Mouse (Mus musculus) gastrocnemius, postnatal 25 days (tissue): ENCODE measurements around the gene Gdf3. TPM values are rescaled to one million over a fixed set of nuclear protein-coding genes. Genes with fewer than 3 reads are reported as not detected.
A peak's percentile ranks its signal among the peaks of the same experiment; 100 is the strongest.

Experiments used
- DNase-seq: peaks from one replicate; pipeline ENCODE4 v3.0.0; 2022
- total RNA-seq, 2 experiments: library from RNA; stranded (reverse); gene quantifications; 1 replicate in 1 of 2; 2 replicates in 1 of 2; pipeline ENCODE4 v1.2.3; 2021

Gene Gdf3
- total RNA-seq, 2 experiments from 2014 or later = not detected

DNA sequence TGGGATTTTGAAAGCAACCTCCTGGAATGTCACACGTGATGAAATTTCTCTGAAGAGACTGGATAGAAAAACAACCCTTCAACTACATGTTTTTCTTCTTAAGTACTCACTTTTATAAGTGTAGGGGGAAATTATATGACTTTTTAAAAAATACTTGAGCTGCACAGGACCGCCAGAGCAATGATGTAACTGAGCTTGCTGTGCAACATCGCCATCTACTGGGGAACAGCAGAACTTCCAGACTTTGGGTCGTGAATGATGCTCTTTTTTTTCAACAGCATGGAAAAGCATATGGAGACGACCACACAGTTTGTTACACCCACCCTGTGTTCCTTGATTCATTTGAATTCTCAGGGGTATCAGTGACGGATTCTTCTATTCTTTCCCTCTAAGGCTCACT, 47.4 kb downstream of the Gdf3 start:
- DNase-seq = no peak

DNA sequence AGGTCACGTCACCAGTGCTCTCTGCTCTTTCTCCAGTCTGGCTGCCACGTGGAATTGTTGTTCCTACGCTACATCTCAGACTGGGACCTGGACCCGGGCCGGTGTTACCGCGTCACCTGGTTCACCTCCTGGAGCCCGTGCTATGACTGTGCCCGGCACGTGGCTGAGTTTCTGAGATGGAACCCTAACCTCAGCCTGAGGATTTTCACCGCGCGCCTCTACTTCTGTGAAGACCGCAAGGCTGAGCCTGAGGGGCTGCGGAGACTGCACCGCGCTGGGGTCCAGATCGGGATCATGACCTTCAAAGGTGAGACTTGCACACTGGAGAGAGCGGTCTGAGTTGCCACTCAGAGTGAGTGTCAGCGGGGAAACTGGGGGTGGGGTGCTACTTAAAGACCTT, 48.9 kb downstream of the Gdf3 start:
- DNase-seq = no peak

DNA sequence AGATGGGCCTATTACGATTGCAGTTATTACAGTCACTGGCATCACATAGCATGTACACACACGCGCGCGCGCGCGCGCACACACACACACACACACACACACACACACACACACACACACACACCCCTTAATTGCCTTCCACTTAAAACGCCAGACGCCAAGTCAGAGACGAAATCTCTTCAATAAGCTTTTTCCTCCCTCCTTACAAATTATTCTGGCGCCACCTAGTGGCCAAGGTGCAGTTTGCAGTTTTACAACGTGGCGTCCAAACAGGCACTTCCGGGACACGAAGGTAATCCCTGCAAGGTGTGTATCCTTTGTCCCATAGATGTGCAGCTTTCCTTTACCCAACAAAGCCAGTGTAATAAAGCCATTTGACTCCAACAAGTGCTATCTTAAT, 49.5 kb downstream of the Gdf3 start:
- DNase-seq = peak; percentile 21

DNA sequence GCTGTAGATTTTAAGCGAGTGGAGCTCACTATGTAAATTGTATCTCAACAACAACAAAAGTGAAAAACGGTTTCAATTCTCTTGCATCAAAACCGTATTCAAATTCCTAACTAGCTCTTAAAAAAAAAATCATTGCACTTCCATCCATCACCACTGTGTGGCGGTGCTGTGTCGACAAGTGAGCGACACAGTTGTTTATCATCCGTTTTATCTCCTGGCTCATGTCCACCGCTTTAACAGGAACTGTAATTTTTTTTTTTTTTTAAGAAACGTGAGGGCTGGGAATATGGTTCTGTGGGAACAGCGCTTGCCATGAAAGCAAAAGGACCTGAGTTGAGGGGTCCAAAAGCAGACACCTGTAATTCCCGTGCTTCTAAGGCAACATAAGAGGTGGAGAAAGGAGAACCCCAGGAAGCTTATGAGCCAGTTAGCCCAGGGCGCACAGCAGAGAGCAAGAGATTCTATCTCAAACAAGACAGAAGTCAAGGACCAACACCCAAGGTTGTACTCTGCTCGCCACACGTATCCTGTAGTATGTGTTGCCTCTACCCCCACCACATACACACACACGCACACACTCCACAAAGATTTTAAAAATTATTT, 52.8 kb downstream of the Gdf3 start:
- no peak for DNase-seq

Other genes starting within 250 kb of the Gdf3 start
- gene Rimklb, start 111.3 kb downstream of the Gdf3 start, total RNA-seq = under 1 TPM; 0.82 to 0.88 TPM
- 10 to 100 TPM; 51.1 to 85.7 TPM for gene Mfap5, start 104.2 kb downstream of the Gdf3 start, total RNA-seq
- gene Aicda, start 56.3 kb downstream of the Gdf3 start, total RNA-seq = not detected
- 1 to 10 TPM; 1.8 to 1.9 TPM for gene Apobec1, start 7.6 kb downstream of the Gdf3 start, total RNA-seq
- not detected for gene Dppa3, start 16.3 kb upstream of the Gdf3 start, total RNA-seq
- gene Nanog, start 97.4 kb upstream of the Gdf3 start, total RNA-seq = not detected
- gene Slc2a3, start 191.6 kb upstream of the Gdf3 start, total RNA-seq = 1 to 10 TPM in 1 of 2 experiments, under 1 TPM in 1; 0.88 to 1.4 TPM
- 10 to 100 TPM; 18.4 to 20.9 TPM for gene Foxj2, start 209.8 kb upstream of the Gdf3 start, total RNA-seq
- under 1 TPM; 0.82 to 0.91 TPM for gene C3ar1, start 246.1 kb upstream of the Gdf3 start, total RNA-seq